Mouse (Mus musculus) adipocyte (in vitro differentiated cells): Measurements from ENCODE around the gene Tnni1.

Source experiments
- DNase-seq: peaks from one replicate; pipeline ENCODE4 v3.0.0-alpha.2; 2016; ENCODE audit warnings: low spot score

Gene Tnni1

DNA sequence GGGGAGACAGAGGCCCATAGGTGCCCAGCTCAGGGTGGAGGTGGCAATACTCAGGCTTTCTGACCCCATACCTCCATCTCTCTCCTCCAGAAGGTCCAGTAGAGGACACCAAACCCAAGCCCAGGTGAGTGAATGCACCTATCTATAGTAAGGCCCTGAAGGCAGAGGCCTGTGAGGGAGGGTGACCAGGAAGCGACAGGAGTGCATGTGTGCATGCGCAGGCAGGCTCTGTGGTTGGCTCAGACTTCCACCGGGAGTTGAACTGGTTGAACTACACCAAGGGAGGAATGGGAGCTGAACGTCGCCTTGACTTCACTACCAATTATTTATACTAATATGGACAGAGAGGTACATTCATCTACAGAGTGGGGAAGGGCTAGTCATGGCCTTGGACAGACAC is 67.4 kb downstream of the Tnni1 start:
- DNase-seq, result no peak

DNA sequence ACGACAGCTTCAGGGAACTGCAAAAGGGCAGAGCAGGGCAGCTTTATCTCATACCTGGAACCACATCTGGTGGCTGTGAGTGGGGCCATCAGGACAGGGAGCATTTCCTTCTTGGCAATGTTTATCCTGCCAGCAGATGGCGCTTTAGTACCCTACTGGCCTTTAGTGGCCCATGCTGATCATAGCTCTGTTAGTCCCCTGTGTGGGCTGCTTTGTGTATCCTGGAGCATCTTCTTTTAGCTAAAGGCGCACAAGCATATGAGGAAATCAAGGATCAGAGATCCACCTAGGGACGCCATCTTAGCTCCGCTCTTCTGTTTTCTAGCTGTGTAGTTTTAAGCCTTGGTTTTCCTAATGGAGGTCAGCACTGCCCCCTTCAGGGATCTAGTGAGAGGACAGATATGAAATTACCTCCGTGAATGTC is 67.9 kb downstream of the Tnni1 start:
- peak; percentile 71 for DNase-seq

DNA sequence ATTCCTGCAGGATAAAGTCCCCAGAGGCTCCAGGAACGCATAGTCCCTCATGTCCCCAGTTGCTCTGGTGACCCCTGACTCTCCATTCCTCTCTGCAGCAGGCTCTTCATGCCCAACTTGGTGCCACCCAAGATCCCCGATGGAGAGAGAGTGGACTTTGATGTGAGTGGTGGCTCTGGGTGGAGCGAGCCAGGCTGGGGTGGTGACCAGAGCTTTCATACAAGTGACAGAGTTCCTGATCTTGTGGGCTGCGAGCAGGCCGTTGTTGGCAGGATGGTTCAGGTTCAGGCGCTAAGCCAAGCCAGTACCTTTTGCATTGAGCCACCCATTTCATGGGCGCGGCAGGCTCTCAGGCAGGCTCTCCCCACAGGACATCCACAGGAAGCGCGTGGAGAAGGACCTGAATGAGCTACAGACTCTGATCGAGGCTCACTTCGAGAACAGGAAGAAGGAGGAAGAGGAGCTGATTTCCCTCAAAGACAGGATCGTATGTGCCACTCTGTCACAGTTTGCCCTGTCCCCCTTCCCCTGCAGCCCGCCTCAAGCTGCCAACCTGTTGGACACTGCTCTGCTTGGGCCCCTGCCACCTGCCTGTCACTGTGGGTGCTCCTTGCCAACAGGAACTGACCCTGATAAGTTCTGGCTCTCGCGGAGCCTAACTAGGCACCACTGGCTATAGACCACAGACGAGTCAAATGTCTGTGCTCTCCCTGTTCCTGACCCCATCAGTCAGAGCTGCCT is 68.5 kb downstream of the Tnni1 start:
- DNase-seq, result no peak

DNA sequence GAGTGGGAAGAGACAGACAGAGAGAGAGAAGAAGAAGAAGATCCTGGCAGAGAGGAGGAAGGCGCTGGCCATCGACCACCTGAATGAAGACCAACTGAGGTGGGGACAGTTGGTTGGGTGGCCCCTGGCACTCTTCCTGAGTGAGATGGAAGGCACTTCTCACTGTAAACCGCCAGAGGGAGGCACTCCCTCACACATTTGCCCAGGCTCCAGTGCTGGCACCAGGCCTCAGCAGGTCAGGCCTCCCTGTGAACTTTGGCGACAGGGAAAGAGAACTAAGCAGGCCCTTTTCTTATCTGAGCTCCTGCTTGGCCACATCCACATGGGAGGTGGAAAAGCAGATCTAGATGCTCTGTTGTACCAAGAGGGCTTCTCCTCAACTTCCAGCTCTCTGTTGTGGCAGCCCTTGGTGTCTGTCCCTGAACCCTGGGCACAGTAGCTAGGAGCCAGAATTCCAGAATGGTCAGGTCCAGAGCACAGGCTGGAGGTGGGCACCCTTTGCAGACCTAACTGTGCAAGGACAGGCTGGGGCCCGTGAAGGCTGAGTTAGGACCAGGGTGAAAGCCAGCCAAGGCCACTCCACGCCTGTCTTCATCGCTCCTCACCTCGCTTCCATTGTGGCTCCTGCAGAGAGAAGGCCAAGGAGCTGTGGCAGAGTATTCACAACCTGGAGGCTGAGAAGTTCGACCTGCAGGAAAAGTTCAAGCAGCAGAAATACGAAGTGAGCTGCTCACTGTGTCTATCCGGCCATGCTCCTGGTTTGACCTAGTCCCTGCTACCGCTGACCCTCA is 71.7 kb downstream of the Tnni1 start:
- peak; percentile 65 for DNase-seq

DNA sequence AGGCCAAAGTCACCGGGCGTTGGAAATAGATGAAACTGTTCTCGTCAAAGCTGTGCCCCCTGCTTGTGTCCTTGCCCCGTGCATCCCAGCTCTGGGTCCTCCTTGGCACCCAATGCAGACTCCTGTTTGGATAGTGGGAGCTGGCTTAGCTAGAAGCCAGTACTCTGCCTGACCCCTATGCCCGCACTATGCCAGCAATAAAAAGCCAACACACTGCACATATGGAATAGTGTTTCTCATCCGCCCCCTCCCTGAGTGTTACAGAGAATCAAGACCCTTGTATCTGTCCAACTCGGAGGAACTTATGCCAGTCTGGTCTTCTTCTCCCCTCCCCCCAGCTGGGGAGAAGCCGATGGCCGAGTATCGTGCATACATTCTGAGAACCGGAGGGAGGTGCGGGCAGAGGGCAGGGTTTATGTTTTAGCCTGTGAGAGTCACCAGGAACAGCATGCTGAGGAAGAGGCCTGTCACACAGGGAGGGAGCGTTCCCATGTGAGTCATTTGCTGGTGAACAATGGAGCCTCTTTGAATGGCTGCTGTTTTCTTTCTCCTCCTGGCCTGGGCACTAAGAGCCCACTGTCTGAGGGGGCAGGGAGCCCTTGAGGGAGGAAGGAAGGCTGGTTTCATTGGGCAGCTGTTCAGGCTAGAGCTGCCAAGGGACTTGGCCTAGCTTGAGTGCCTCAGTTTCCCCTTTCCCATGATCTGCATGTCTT is 73.0 kb downstream of the Tnni1 start:
- DNase-seq, result no peak

DNA sequence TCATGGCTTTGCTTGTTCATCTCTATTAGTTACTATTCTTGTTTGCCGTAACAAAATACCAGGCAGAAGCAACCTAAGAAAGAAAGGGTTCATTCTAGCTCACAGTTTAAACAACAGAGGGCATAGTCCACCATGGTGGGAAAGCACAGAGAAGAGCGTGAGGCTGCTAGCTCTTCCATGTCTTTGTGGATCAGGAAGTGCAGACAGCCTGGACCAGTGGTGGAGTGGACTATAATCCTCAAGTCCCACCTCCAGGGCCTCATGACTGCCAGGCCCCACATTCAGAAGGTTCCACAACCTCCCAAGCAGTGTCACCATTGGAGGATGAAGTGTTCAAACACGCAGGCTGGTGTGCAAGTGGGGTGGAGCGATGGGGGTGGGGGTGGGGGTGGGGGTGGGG is 74.0 kb downstream of the Tnni1 start:
- no peak for DNase-seq

DNA sequence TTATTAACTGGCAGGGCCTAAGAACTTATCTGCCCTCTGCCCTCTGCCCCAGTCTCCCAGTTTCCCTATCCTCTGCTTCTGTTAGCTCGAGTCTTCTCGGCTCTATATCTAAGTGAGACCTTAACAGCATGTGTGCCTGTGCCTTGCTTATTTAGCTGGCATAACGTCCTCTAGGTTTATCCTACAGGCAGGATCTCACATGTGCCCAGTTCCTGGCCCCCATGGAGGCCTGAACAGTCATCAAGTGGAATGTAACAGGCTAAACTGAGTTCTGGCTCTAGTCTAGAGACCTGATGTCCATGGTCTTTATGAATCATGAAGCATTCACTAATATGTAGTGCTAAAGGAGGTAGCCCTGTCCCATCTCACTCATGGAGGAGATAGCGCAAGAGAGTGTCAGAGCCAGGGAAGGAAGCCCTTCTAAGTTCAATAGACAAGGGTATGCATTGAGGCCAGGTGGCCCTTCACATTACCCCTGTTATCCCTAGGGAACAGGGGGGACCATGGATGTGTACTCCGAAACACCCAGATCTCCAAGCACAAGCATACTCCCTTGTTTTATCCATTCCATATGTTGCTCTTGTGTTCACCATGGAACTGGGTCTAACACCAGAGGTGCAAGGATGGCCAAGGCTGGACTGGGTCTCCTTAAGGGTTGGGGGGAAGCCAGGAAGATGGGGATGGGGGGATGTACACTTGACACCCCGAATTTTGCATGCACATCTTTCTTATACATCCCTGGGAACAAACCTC is 75.5 kb downstream of the Tnni1 start:
- DNase-seq, result no peak

DNA sequence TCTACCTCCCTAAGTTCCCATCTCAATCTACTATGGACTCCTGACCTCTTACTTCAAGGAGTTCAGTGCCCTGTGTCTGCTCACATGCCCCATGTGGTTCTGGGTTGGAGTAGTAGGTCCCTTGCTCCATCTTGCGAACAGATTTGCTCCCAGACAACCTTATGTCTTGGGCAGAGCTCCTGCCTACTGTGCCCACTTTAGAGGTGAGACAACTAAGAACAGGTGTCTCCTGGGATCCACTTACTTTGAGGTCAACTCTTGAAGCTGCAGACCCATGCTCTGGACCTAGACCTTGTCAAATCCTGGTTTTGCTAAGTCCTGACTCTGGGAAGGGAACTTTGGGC is 76.1 kb downstream of the Tnni1 start:
- DNase-seq, result no peak

DNA sequence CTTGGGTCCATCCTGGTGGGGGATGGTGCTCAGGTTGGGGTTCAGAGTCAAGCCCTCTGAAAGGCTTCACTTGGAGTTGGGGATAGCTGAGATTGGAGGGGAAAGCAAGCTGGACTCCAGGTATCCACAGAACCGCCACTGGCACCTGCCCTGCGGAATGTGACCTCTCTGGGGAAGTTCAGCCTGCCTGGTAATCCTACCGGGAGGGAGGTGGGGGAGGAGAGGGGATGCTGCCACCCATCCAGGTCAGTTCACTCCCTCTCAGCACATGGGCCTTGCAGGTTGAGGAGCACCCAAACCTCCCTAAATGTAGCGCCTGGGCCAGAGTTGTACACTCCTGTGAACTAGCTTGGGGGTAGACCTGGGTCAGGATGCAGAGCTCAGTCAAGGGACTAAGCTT is 76.8 kb downstream of the Tnni1 start:
- no peak for DNase-seq

DNA sequence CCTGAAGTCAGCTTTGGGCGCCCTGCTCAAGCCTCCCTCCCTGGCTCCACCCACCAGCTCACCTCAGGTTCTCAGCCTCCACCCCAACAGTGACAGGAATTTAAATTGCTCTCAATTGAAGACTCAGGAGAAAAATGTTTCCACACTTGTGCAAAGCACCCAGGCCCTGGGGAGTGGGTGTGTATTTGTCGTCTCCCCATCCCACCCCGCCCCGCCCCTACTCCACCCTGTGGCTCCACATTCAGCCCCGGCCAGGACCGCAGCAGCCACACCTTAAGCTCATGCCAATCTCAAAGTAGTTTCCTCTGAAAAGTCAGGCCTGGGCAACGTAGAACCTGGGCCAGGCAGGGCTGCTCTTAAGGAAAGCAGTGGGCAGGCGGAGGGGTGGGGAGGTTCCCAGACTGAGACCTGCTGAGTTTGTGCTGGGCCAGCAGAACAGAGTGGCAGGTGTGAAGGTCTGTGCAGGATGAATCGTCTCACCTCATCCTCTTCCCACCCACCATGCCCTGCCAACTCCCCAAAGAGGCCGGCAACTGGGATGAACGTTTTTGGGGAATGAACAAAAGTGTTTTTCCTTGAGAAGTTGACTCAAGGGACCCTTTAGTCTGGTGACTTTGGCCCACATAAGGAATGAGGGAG is 78.0 kb downstream of the Tnni1 start:
- DNase-seq, result no peak

DNA sequence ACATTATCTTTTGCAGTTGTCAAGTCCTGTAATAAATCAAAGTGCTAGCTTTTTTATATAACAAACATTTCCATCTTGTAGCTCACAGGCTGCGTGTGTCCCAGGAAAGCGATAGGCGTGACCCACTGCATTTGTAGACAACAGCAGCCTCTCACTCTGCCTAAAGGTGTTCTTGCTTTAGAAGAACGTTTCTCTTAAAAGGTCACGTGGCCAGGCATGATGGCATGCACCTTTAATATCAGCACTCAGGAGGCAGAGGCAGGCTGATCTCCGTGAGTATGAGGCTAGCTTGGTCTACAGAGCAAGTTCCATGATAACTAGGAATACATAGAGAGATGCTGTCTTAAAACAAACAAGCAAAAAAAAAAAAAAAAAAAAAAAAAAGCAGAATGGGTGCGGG is 79.3 kb downstream of the Tnni1 start:
- DNase-seq, result no peak
